Mouse (Mus musculus) forebrain, embryonic 11.5 days (tissue): Measurements from ENCODE around the gene Olfr521. TPM values are rescaled to one million over a fixed set of nuclear protein-coding genes. Genes with fewer than 3 reads are reported as not detected.
"Not testable (repeated sequence)": the region's sequence is repeated elsewhere in the genome, so short reads cannot be mapped to it uniquely, and the experiment has no call there.

Source experiments
- ATAC-seq: fragments of 200-750 bp; cut with Nextera tagmentation; replicated peaks from 2 replicates; pipeline ENCODE4 v1.8.0; 2017; ENCODE audit warnings: moderate TSS enrichment; ENCODE audit not compliant: low FRiP score
- DNase-seq: peaks from one replicate; pipeline ENCODE4 v3.0.0-alpha.2; 2017; ENCODE audit warnings: low spot score
- H3K27ac ChIP-seq: fragments of 300-500 bp; sonication (generic); 2 replicates; pipeline ENCODE4 v1.5.1; 2014; ENCODE audit warnings: low read depth, low read length
- H3K27me3 ChIP-seq: fragments of 300-500 bp; sonication (generic); 2 replicates; pipeline ENCODE4 v1.6.1; 2014; ENCODE audit warnings: mild to moderate bottlenecking, low read length, mixed read lengths; ENCODE audit not compliant: control insufficient read depth, insufficient read depth
- H3K36me3 ChIP-seq: fragments of 300-500 bp; sonication (generic); 2 replicates; pipeline ENCODE4 v1.6.1; 2014; ENCODE audit warnings: mild to moderate bottlenecking, low read length, moderate library complexity, mixed read lengths; ENCODE audit not compliant: control insufficient read depth, insufficient read depth
- H3K4me1 ChIP-seq: fragments of 300-500 bp; sonication (generic); replicated peaks from 2 replicates; pipeline ENCODE4 v1.6.1; 2014; ENCODE audit warnings: low read length, mixed read lengths; ENCODE audit not compliant: control insufficient read depth, insufficient read depth
- H3K4me2 ChIP-seq: fragments of 300-500 bp; sonication (generic); 2 replicates; pipeline ENCODE4 v1.6.1; 2014; ENCODE audit warnings: low read depth, mild to moderate bottlenecking, low read length, moderate library complexity, mixed read lengths; ENCODE audit not compliant: severe bottlenecking
- H3K4me3 ChIP-seq: fragments of 300-500 bp; sonication (generic); 2 replicates; pipeline ENCODE4 v1.5.1; 2014; ENCODE audit warnings: low read depth, low read length
- H3K9ac ChIP-seq: fragments of 300-500 bp; sonication (generic); 2 replicates; pipeline ENCODE4 v1.6.1; 2014; ENCODE audit warnings: low read length
- H3K9me3 ChIP-seq: fragments of 300-500 bp; sonication (generic); 2 replicates; pipeline ENCODE4 v1.6.1; 2016; ENCODE audit warnings: low read length, mixed read lengths; ENCODE audit not compliant: control insufficient read depth
- WGBS: fragments of 180-500 bp; shearing (Covaris S2); extraction: QIAGEN DNeasy Blood & Tissue Kit; methylation state at CpG from one replicate; pipeline ENCODE4 v1.1.7; 2014; 5-methylcytosine and 5-hydroxymethylcytosine counted together
- polyA plus RNA-seq: library from polyadenylated mRNA; unstranded; fragments of >200 nt; fragmentation: Nextera tagmentation; extraction: Ambion mirVana; gene quantifications from 2 replicates; pipeline ENCODE4 v1.2.1, GENCODE M21; 2014

Olfr521 gene
- polyA plus RNA-seq, 1 experiment from 2014 or later, result not detected

- ATAC-seq (no peak), DNase-seq (peak; percentile 54)
- Histone ChIP-seq H3K9ac (no peak overlapping the region), H3K36me3 (no peaks in the 10 kb centered on the region), H3K4me3 (no peak overlapping the region), H3K4me1 (no peaks in the 10 kb centered on the region), H3K4me2 (no peak overlapping the region), H3K27ac (no peak overlapping the region), H3K9me3 (no peaks in the 10 kb centered on the region), H3K27me3 (peaks cover 2% of the 10 kb centered on the region; the same call in 1 of the 2 replicates)
- WGBS, result 34% methylated on average over 6 of the region's 6 CpGs
Observed at GRCm38 (mm10) chr7:99797911-99798647, 34.8 kb downstream of the Olfr521 start.

- Histone ChIP-seq H3K27ac (no peak overlapping the region), H3K27me3 (peaks cover 2% of the 10 kb centered on the region; the same call in 1 of the 2 replicates), H3K9me3 (no peaks in the 10 kb centered on the region), H3K9ac (no peak overlapping the region), H3K4me3 (no peak overlapping the region), H3K4me1 (no peaks in the 10 kb centered on the region), H3K36me3 (no peaks in the 10 kb centered on the region), H3K4me2 (no peak overlapping the region)
- DNase-seq, result no peak
- 79% methylated on average over 7 of the region's 7 CpGs for WGBS
- ATAC-seq, result no peak
Observed at GRCm38 (mm10) chr7:99799118-99799517, 35.8 kb downstream of the Olfr521 start.

- no peaks in the 10 kb centered on the region for H3K9me3 ChIP-seq
- ATAC-seq, result no peak
- H3K4me1 ChIP-seq, result no peaks in the 10 kb centered on the region
Observed at GRCm38 (mm10) chr7:99803535-99803934, 40.2 kb downstream of the Olfr521 start.

GRCm38 (mm10) chr7:99804033-99804432 is 40.7 kb downstream of the Olfr521 start:
- DNase-seq, H3K27ac ChIP-seq, H3K36me3 ChIP-seq, H3K4me3 ChIP-seq, H3K9me3 ChIP-seq, H3K9ac ChIP-seq, H3K4me2 ChIP-seq, ATAC-seq, H3K4me1 ChIP-seq, H3K27me3 ChIP-seq: not testable (repeated sequence)
- 87% methylated on average over 3 of the region's 3 CpGs for WGBS

More at GRCm38 (mm10) chr7:99803535-99803934, 40.2 kb downstream of the Olfr521 start:
- Histone ChIP-seq H3K4me2 (no peak overlapping the region), H3K27me3 (peaks cover 2% of the 10 kb centered on the region; the same call in 1 of the 2 replicates), H3K4me3 (no peak overlapping the region), H3K9ac (no peak overlapping the region), H3K27ac (no peak overlapping the region), H3K36me3 (no peaks in the 10 kb centered on the region)
- no peak for DNase-seq
- 75% methylated on average over 8 of the region's 8 CpGs for WGBS

GRCm38 (mm10) chr7:99805340-99805739 is 42.0 kb downstream of the Olfr521 start:
- H3K27me3 ChIP-seq, result no peaks in the 10 kb centered on the region
- no peak overlapping the region for H3K27ac ChIP-seq
- WGBS, result 89% methylated on average over 1 of the region's 1 CpGs
- H3K9me3 ChIP-seq, result no peaks in the 10 kb centered on the region
- no peaks in the 10 kb centered on the region for H3K4me1 ChIP-seq
- DNase-seq, result no peak
- no peaks in the 10 kb centered on the region for H3K36me3 ChIP-seq
- H3K4me3 ChIP-seq, result no peak overlapping the region
- no peak overlapping the region for H3K4me2 ChIP-seq
- no peak overlapping the region for H3K9ac ChIP-seq
- ATAC-seq, result no peak

- ATAC-seq, H3K9ac ChIP-seq, H3K27ac ChIP-seq, H3K9me3 ChIP-seq, H3K36me3 ChIP-seq, H3K4me3 ChIP-seq, H3K27me3 ChIP-seq, H3K4me1 ChIP-seq, H3K4me2 ChIP-seq, DNase-seq: not testable (repeated sequence)
- 83% methylated on average over 6 of the region's 7 CpGs for WGBS
Observed at GRCm38 (mm10) chr7:99807043-99807442, 43.7 kb downstream of the Olfr521 start.

GRCm38 (mm10) chr7:99810814-99811213 is 47.5 kb downstream of the Olfr521 start:
- Histone ChIP-seq H3K9me3 (no peaks in the 10 kb centered on the region), H3K9ac (no peak overlapping the region), H3K4me2 (no peak overlapping the region), H3K27ac (no peak overlapping the region), H3K27me3 (no peaks in the 10 kb centered on the region), H3K4me1 (no peaks in the 10 kb centered on the region), H3K36me3 (no peaks in the 10 kb centered on the region), H3K4me3 (no peak overlapping the region)
- no peak for ATAC-seq
- no peak for DNase-seq
- WGBS, result 97% methylated on average over 2 of the region's 2 CpGs

GRCm38 (mm10) chr7:99811661-99812060 is 48.4 kb downstream of the Olfr521 start:
- Histone ChIP-seq H3K27ac (no peak overlapping the region), H3K9me3 (no peaks in the 10 kb centered on the region), H3K4me1 (no peaks in the 10 kb centered on the region), H3K27me3 (no peaks in the 10 kb centered on the region), H3K4me2 (no peak overlapping the region), H3K36me3 (no peaks in the 10 kb centered on the region), H3K9ac (no peak overlapping the region), H3K4me3 (no peak overlapping the region)
- WGBS, result 90% methylated on average over 4 of the region's 4 CpGs
- DNase-seq (no peak), ATAC-seq (no peak)

GRCm38 (mm10) chr7:99813394-99813793 is 50.1 kb downstream of the Olfr521 start:
- H3K9me3 ChIP-seq, result no peaks in the 10 kb centered on the region
- no peaks in the 10 kb centered on the region for H3K27me3 ChIP-seq
- no peak overlapping the region for H3K4me2 ChIP-seq
- no peak overlapping the region for H3K9ac ChIP-seq
- no peak overlapping the region for H3K4me3 ChIP-seq
- no peaks in the 10 kb centered on the region for H3K4me1 ChIP-seq
- WGBS, result 90% methylated on average over 11 of the region's 11 CpGs
- H3K27ac ChIP-seq, result no peak overlapping the region
- ATAC-seq (no peak), DNase-seq (no peak)
- H3K36me3 ChIP-seq, result no peaks in the 10 kb centered on the region
